Mouse (Mus musculus): ENCODE data around the gene Cxcl10.
A peak's percentile ranks its signal among the peaks of the same experiment; 100 is the strongest.

The Cxcl10 gene

DNA sequence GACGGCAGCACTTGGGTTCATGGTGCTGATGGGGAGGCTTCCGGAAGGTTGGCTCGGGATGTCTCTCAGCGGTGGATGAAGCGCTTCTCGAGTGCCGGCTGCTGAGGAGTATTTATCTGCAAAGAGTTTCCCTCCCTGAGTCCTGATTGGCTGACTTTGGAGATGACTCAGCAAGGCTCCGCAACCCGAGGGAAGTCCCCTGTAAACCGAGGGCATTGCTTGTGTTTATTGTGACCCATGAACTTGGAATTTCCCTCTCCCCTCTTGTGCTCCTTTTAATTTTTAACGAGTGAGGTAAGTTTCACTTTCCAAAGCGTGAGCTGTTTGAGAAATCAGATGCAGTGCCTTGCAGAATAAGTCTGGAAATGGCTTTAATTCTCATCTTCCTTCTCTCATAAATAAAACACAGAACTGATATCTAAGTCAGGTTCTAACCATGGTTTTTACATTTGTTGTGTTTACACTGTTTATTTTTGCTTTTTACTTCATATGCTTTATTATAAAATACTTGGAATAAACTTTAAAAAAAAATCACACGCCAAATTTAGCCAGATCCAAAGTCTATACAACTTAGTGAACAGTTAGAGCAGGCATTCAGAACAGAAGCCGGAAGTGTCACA lies at the start of gene Cxcl10:
TSS of gene Cxcl10 (minus strand) at position 96 of the 620 bp plus-strand sequence.
- DNase-seq = no peak

GRCm38 (mm10) chr5:92398153-92398552 lies 49.5 kb upstream of the Cxcl10 start:
- peak; percentile 64 for DNase-seq

GRCm38 (mm10) chr5:92396476-92396875 lies 47.8 kb upstream of the Cxcl10 start:
- DNase-seq = no peak

GRCm38 (mm10) chr5:92395764-92396163 lies 47.1 kb upstream of the Cxcl10 start:
- DNase-seq = no peak

DNA sequence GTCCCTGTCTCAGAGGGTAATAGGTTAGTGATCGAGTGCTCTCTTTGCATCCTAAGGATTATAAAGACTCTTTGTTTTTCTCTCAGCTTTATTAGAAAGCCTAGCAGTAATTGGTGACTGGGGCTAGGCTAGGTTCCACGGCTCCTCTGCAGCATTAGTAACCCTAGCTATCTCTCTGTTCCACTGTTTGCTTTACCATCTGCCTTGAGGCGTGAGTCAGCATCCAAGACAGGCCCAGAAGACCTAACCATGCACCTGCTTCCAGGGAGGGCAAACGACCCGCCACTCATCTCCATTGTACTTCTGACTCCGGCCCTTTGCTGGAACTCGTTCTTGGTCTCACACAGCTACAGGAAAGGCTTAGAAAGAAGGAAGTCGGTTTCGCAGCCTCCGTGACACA lies 45.2 kb upstream of the Cxcl10 start:
- DNase-seq = no peak

- no peak for DNase-seq
Observed at GRCm38 (mm10) chr5:92392542-92392941, 43.9 kb upstream of the Cxcl10 start.

GRCm38 (mm10) chr5:92390615-92391014 lies 41.9 kb upstream of the Cxcl10 start:
- no peak for DNase-seq

GRCm38 (mm10) chr5:92389977-92390376 lies 41.3 kb upstream of the Cxcl10 start:
- no peak for DNase-seq

- DNase-seq = no peak
Observed at GRCm38 (mm10) chr5:92387433-92387832, 38.7 kb upstream of the Cxcl10 start.

- no peak for DNase-seq
Observed at GRCm38 (mm10) chr5:92386643-92387042, 38.0 kb upstream of the Cxcl10 start.

DNA sequence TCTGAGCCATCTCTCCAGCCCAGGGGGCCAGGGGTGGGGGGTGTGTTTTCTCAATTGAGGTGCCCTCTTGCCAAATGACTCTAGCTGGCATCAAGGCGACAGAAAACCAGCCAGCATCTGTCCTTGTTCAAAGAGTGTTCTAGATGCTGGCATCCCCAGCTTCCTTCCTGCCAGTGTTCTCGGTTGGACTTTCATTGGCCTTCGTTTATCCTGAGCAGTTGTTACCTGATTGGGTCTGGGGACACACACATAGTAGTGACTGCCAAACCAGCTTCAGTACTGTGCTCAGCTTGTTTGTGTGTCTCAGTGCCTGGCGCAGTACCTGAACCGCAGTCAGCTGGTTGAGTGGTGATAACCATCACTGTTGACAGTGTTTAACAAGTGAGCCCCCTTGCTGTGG lies 37.4 kb upstream of the Cxcl10 start:
- DNase-seq = no peak

GRCm38 (mm10) chr5:92384855-92385254 lies 36.2 kb upstream of the Cxcl10 start:
- no peak for DNase-seq

GRCm38 (mm10) chr5:92383747-92384146 lies 35.1 kb upstream of the Cxcl10 start:
- no peak for DNase-seq

DNA sequence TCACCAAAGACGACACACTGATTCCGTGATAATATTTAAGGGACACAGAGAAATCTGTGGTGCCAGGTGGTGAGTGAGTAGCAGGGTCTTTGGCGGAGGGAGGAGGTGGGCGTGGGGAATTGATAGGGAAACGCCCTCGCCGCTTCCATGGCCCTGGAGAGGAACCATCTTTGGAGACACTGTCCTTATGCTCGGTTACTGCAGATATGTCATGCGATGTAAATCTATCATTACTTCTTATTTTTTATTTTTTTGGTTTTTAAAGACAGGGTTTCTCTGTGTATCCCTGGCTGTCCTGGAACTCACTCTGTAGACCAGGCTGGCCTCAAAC lies 33.6 kb upstream of the Cxcl10 start:
- no peak for DNase-seq

DNA sequence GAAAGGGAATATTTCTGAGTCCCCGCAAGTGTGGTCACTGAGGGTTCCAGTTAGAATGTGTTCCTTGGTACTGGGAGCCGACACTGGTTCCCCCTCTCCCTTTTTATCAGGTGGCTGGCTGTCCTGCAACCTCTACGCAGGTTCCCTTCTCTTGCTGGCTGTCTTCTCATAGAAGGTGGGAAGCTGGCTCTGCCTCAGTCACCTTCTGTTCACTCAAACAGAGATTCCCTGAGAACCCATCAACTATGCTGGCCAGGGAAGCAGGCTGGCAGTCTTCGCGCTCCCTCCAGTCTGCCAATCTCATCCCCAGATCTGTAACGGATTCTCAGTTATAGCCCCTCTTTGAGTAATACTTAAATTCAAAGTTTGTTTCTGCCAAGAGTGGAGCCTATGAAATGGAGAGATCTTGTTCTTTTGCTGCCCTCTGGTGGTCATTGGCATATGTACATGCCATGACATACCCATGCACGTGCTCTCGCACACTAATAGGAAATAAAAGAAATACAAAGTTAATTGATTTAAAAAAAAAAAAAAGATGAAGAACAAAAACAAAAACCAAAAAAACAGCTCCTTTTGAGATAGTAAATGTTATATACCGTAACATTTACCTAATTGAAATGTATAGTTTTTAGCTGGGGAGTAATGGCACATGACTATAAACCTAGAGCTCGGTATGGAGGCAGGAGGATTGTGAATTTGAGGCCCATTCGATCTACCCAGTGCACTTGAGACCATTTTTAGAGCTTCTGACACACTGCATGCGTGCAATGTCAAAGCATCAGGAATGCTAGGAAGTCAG lies 33.1 kb upstream of the Cxcl10 start:
- peak; percentile 86 for DNase-seq

DNA sequence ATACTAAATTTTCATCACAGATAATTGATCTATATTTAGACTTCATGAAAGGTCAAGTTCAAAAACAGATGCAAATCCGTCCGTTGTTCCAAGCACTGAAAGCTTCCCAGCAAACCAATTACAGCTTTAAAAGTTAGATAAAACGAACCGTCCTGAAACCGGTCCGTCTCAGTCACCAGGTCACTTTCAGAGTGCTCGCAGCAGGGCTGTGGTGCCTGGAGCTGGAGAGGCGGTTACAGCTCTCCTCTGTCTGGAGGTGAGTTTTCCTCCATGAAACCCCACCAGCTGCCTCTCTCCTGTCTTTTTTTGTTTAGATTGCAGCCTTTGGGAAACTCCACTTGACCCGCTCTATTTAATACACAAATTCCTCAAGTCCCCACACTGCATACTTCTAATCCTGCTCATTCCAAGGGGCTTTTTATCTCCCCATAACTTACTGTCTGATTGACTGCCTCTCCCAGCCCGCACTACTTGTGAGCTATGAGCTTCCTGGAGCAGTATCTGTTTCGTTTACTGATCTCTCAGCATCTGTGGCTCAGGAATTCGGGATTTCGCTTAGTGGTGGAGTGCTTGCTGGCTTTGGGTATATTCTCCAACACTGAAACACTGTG lies 28.2 kb upstream of the Cxcl10 start:
- DNase-seq = no peak

DNA sequence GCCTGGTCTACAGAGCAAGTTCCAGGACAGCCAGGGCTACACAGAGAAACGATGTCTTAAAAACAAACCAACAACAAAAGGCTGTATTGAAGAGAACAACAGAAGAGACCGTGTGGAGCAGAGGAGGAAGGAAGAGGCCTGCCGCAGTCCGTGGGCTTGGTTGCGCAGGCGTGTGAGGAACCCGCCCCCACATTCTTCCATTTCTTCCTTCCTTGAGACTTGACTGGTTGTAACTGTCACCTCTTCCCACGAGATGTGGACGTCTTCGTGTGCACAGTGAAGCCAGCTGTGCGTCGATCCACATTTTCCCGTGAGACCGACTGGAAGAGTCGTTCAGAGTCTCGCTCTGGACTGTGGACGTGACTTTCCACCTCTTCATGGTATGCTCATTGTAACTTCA lies 26.7 kb upstream of the Cxcl10 start:
- no peak for DNase-seq

GRCm38 (mm10) chr5:92374721-92375142 lies 26.0 kb upstream of the Cxcl10 start:
- DNase-seq = no peak

DNA sequence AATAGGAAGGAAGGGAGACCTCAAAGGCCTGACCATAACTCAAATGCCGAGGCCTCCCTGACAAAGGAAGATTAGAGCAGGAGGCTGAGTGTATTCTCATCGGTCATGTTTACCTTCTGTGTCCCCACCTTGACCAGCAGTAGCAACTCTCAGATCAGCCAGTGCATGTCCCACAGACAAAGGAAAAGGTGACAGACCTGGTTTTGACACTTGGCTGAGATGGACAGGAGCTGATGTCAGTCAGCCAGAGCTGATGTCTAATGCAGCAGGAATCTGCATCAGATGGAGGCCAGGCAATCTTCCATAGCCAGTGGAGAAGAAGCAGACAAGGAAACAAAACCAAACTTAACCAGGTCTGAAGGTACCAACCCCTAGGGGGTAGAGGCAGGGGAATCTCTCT lies 23.9 kb upstream of the Cxcl10 start:
- no peak for DNase-seq

- no peak for DNase-seq
Observed at GRCm38 (mm10) chr5:92371361-92371976, 22.8 kb upstream of the Cxcl10 start.

- no peak for DNase-seq
Observed at GRCm38 (mm10) chr5:92370891-92371290, 22.2 kb upstream of the Cxcl10 start.

- no peak for DNase-seq
Observed at GRCm38 (mm10) chr5:92370392-92370791, 21.7 kb upstream of the Cxcl10 start.

GRCm38 (mm10) chr5:92369151-92369994 lies 20.7 kb upstream of the Cxcl10 start:
- DNase-seq = peak; percentile 73
